Mouse (Mus musculus) CD4-positive, CD25-positive, alpha-beta regulatory T cell (primary cell): ENCODE results near the gene Atp5b. TPM values are rescaled to one million over a fixed set of nuclear protein-coding genes. Genes with fewer than 3 reads are reported as not detected.

ENCODE experiments used
- polyA plus RNA-seq: library from polyadenylated mRNA; unstranded; fragments of 100-300 nt; shearing (Covaris generic); gene quantifications from one replicate; pipeline ENCODE4 v1.2.1, GENCODE M21; 2017

The Atp5b gene
- 1,208 TPM for polyA plus RNA-seq

GRCm38 (mm10) chr10:128082880-128083421 is at the start of gene Atp5b:
Gene Atp5b (plus strand): TSS chr10:128083273.

GRCm38 (mm10) chr10:128058601-128059151 is 24.4 kb upstream of the Atp5b start, which contains the start of gene Ptges3:
Gene Ptges3 (plus strand): TSS chr10:128058954.

GRCm38 (mm10) chr10:128091564-128092505 is 8.8 kb downstream of the Atp5b start, which contains the start of gene Baz2a:
Gene Baz2a (plus strand): TSS chr10:128091577.

Other genes with a start within 250 kb of the Atp5b start
- not detected for gene Rdh19, start 233.3 kb upstream of the Atp5b start, polyA plus RNA-seq
- gene Rdh16f2, start 216.8 kb upstream of the Atp5b start, polyA plus RNA-seq: not detected
- not detected for gene Rdh7, start 194.5 kb upstream of the Atp5b start, polyA plus RNA-seq
- gene Sdr9c7, start 184.8 kb upstream of the Atp5b start, polyA plus RNA-seq: not detected
- gene Hsd17b6, start 75.7 kb upstream of the Atp5b start, polyA plus RNA-seq: not detected
- gene Prim1, start 68.1 kb upstream of the Atp5b start, polyA plus RNA-seq: 16.1 TPM
- gene Naca, start 47.7 kb upstream of the Atp5b start, polyA plus RNA-seq: 553 TPM
- gene Ptges3, start 24.3 kb upstream of the Atp5b start, polyA plus RNA-seq: 129 TPM
- gene Baz2a, start 8.3 kb downstream of the Atp5b start, polyA plus RNA-seq: 73.2 TPM
- gene Rbms2, start 97.0 kb downstream of the Atp5b start, polyA plus RNA-seq: 29.8 TPM
- 0.59 TPM for gene Gls2, start 111.2 kb downstream of the Atp5b start, polyA plus RNA-seq
- gene Spryd4, start 128.5 kb downstream of the Atp5b start, polyA plus RNA-seq: 15.2 TPM
- not detected for gene Mip, start 142.6 kb downstream of the Atp5b start, polyA plus RNA-seq
- 26.8 TPM for gene Timeless, start 148.8 kb downstream of the Atp5b start, polyA plus RNA-seq
- 0.17 TPM for gene Apon, start 170.8 kb downstream of the Atp5b start, polyA plus RNA-seq
- not detected for gene Apof, start 185.4 kb downstream of the Atp5b start, polyA plus RNA-seq
- gene Stat2, start 187.3 kb downstream of the Atp5b start, polyA plus RNA-seq: 78.3 TPM
- not detected for gene Il23a, start 215.5 kb downstream of the Atp5b start, polyA plus RNA-seq
- 45.7 TPM for gene Pan2, start 220.1 kb downstream of the Atp5b start, polyA plus RNA-seq
- gene Cnpy2, start 239.2 kb downstream of the Atp5b start, polyA plus RNA-seq: 121 TPM